Mouse (Mus musculus) adrenal gland, adult 18-20 months (tissue): Measurements from ENCODE around the gene Casp2. TPM values are rescaled to one million over a fixed set of nuclear protein-coding genes. Genes with fewer than 3 reads are reported as not detected.

Experiments
- DNase-seq, 2 experiments: peaks; one replicate each; pipeline ENCODE4 v3.0.0; 2021 to 2022; ENCODE audit warnings: low spot score in 2 of 2
- long read RNA-seq, 2 experiments: library from polyadenylated mRNA; stranded (forward); transcript quantifications; one replicate each; pipeline ENCODE4 v2.0.0; 2021
- total RNA-seq, 2 experiments: library from RNA; stranded (reverse); gene quantifications; 1 replicate in 1 of 2; 2 replicates in 1 of 2; pipeline ENCODE4 v1.2.3; 2021

Gene Casp2
- 10 to 100 TPM; 16.6 to 24.1 TPM for total RNA-seq
- long read RNA-seq, experiment 1, transcript Casp2-201 (11 exons, 3,529 nt), result major isoform, 8 of 14 reads
- long read RNA-seq, experiment 1, partial matches to known transcripts, result 1 of 14 reads
- long read RNA-seq, experiment 1, other reads (novel, unspliced or antisense), result 3 of 14 reads
- long read RNA-seq, experiment 2, transcript Casp2-201 (11 exons, 3,529 nt), result major isoform, 14 of 19 reads
- long read RNA-seq, experiment 2, partial matches to known transcripts, result 1 of 19 reads
- long read RNA-seq, experiment 2, other reads (novel, unspliced or antisense), result 4 of 19 reads

- DNase-seq, result peak; percentile 97
These were observed at the start of gene Casp2 for GRCm38 (mm10) chr6:42264626-42265312. Casp2 (plus strand) TSS chr6:42264985.

GRCm38 (mm10) chr6:42215028-42215427, 49.8 kb upstream of the Casp2 start, which contains the start of gene Tas2r144:
Tas2r144 (plus strand) TSS chr6:42215328.
- no peak for DNase-seq

- DNase-seq, result no peak
These were observed 42.5 kb upstream of the Casp2 start for GRCm38 (mm10) chr6:42222286-42222685.

- DNase-seq, result no peak
These were observed 39.7 kb upstream of the Casp2 start for GRCm38 (mm10) chr6:42225046-42225445.

- peak; percentile 70 to 71 for DNase-seq
These were observed 37.3 kb upstream of the Casp2 start for GRCm38 (mm10) chr6:42227240-42228101.

GRCm38 (mm10) chr6:42229610-42230009, 35.2 kb upstream of the Casp2 start:
- no peak for DNase-seq

- DNase-seq, result no peak
These were observed 33.6 kb upstream of the Casp2 start for GRCm38 (mm10) chr6:42231191-42231590.

GRCm38 (mm10) chr6:42237276-42237805, 27.4 kb upstream of the Casp2 start:
- no peak for DNase-seq

GRCm38 (mm10) chr6:42241311-42242045, 23.3 kb upstream of the Casp2 start:
- DNase-seq, result no peak

- peak; percentile 68 to 72 for DNase-seq
These were observed 19.0 kb upstream of the Casp2 start, which contains the start of gene Gstk1 for GRCm38 (mm10) chr6:42245711-42246353. Gstk1 (plus strand) TSS chr6:42245935.

- DNase-seq, result no peak
These were observed 17.6 kb upstream of the Casp2 start for GRCm38 (mm10) chr6:42247173-42247572.

- no peak for DNase-seq
These were observed 16.8 kb upstream of the Casp2 start for GRCm38 (mm10) chr6:42247981-42248380.

- no peak for DNase-seq
These were observed 13.0 kb upstream of the Casp2 start for GRCm38 (mm10) chr6:42251791-42252190.

GRCm38 (mm10) chr6:42253103-42253502, 11.7 kb upstream of the Casp2 start:
- DNase-seq, result no peak

- peak; percentile 50 to 57 for DNase-seq
These were observed 7.4 kb upstream of the Casp2 start for GRCm38 (mm10) chr6:42257303-42257863.

GRCm38 (mm10) chr6:42260430-42260829, 4.4 kb upstream of the Casp2 start:
- no peak for DNase-seq

GRCm38 (mm10) chr6:42261524-42262170, 3.1 kb upstream of the Casp2 start, which contains the start of gene Tmem139:
Tmem139 (plus strand) TSS chr6:42261970.
- DNase-seq, result no peak

GRCm38 (mm10) chr6:42265391-42266330, 876 bp downstream of the Casp2 start:
- no peak for DNase-seq
